9 mouse cellular contexts compared by ENCODE assay signal in the genomic region with DNA sequence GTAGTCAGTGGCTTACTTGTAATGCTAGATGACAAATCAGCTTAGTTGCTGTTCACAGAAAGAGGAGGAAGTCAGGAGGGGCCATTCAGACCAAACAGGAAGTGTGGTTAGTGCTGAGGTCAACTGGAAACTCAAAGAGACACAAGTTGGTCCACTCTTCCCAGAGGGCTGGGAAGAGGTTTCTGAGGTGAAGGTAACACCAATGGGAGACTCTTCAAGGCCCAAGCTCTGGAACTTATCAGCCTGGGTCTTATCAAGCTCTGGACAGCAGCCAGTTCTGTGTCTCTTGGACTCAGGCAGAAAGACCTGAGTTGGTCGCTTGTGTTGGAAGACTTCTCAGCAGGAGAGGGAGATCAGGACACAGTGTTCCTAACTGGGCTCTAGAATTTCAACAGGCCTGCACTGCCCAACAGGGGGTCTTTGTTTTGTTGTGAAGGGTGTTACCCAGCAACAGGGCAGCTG. TPM values are rescaled to one million over a fixed set of nuclear protein-coding genes. Genes with fewer than 3 reads are reported as not detected.
A peak's percentile ranks its signal among the peaks of the same experiment; 100 is the strongest.
DNase-seq lines count a peak whose midpoint lies in the region; ATAC-seq and TF ChIP-seq lines count a peak whose summit lies in the region.
"Had no signal": no experiment of that assay in that cellular context is flagged by ENCODE, and none has a peak within 500 bp of the region (broad histone marks: within the 10 kb centered on the region; RNA-seq: fewer than 3 reads in every experiment).

No protein-coding gene starts in this region.

- H3K4me3 ChIP-seq in kidney, embryonic 16.5 days (ENCODE audit: low read length) = no peak overlapping the region
- no peak overlapping the region for H3K4me3 ChIP-seq in MEL (ENCODE audit: control insufficient read depth in 1 of 2, insufficient read depth in 1 of 2, low read depth in 2 of 2, low read length in 2 of 2)
- H3K4me3 ChIP-seq in midbrain, embryonic 13.5 days (replicated peaks) = no peak overlapping the region

- no peaks in the 10 kb centered on the region for H3K9me3 ChIP-seq in kidney, embryonic 16.5 days (ENCODE audit: low read length)
- no peaks in the 10 kb centered on the region for H3K9me3 ChIP-seq in MEL (replicated peaks; ENCODE audit: insufficient read depth, low read length)
- H3K9me3 ChIP-seq in midbrain, embryonic 13.5 days = no peaks in the 10 kb centered on the region

- no peaks in the 10 kb centered on the region for H3K36me3 ChIP-seq in kidney, embryonic 16.5 days (ENCODE audit: insufficient read depth, low read length)
- H3K36me3 ChIP-seq in MEL (ENCODE audit: control insufficient read depth in 1 of 2, insufficient read depth in 2 of 2, low read length in 2 of 2) = peaks cover 0 to 12% of the 10 kb centered on the region in 2 experiments; a peak in 2 of 4 replicates
- 0 out of 2 replicates have a peak, but pooled peaks cover 8% of the 10 kb centered on the region for H3K36me3 ChIP-seq in midbrain, embryonic 13.5 days

- H3K4me1 ChIP-seq in kidney, embryonic 16.5 days (ENCODE audit: insufficient read depth, low read length) = no peaks in the 10 kb centered on the region
- peaks cover 6 to 15% of the 10 kb centered on the region in 2 experiments for H3K4me1 ChIP-seq in MEL (ENCODE audit: control insufficient read depth in 1 of 2, insufficient read depth in 2 of 2, low read length in 2 of 2)
- no peaks in the 10 kb centered on the region for H3K4me1 ChIP-seq in midbrain, embryonic 13.5 days (replicated peaks)

- peak; percentile 22 for DNase-seq in kidney, adult 18-20 months
- DNase-seq in MEL (ENCODE audit: low read depth, low spot score) = peak; percentile 71
- DNase-seq in heart, postnatal 10 days = peak; percentile 16 to 30
- no peak for DNase-seq in retina, postnatal 1 day
- no peak for DNase-seq in layer of hippocampus, adult 9-10 months (ENCODE audit: low spot score)

- no peak overlapping the region for H3K27ac ChIP-seq in kidney, embryonic 16.5 days (ENCODE audit: low read length)
- H3K27ac ChIP-seq in MEL (ENCODE audit: control insufficient read depth, low read depth, low read length) = no peak overlapping the region
- H3K27ac ChIP-seq in midbrain, embryonic 13.5 days = no peak overlapping the region
- H3K27ac ChIP-seq: hindbrain, embryonic 14.5 days had no signal

- intact Hi-C loops in heart, postnatal 10 days (cut with DNase I) = loop anchor here (2.0 kb wide), 1 partner anchor 58 kb away; no protein-coding TSS in a partner anchor

- TF ChIP-seq POLR2A in MEL (IDR thresholded peaks at IDR 0.05; ENCODE audit: control insufficient read depth in 1 of 2, insufficient read depth in 1 of 2, low read depth in 1 of 2, low read length in 2 of 2, poor library complexity in 1 of 2) = no peak

- WGBS in kidney, embryonic 16.5 days = 65% methylated on average over 1 of the region's 1 CpGs
- 41% methylated on average over 1 of the region's 1 CpGs for WGBS in midbrain, embryonic 13.5 days

- H3K79me2 ChIP-seq in MEL (ENCODE audit: control insufficient read depth, insufficient read depth, low read length, poor library complexity) = no peaks in the 10 kb centered on the region

- peak; percentile 41 to 71; a peak in 3 of 4 replicates for TF ChIP-seq EP300 in MEL (IDR thresholded peaks at IDR 0.05; ENCODE audit: low read depth in 1 of 2, low read length in 2 of 2)

- TF ChIP-seq RAD21 in MEL (IDR thresholded peaks at IDR 0.05; ENCODE audit: low read depth, low read length) = no peak

- H3K4me2 ChIP-seq in kidney, embryonic 16.5 days (replicated peaks; ENCODE audit: low read depth, low read length) = no peak overlapping the region
- no peak overlapping the region for H3K4me2 ChIP-seq in midbrain, embryonic 13.5 days (replicated peaks)
- H3K4me2 ChIP-seq: hindbrain, embryonic 14.5 days had no signal

- H3K27me3 ChIP-seq in kidney, embryonic 16.5 days (ENCODE audit: insufficient read depth, low read length) = no peaks in the 10 kb centered on the region
- H3K27me3 ChIP-seq in MEL (ENCODE audit: control insufficient read depth in 1 of 2, insufficient read depth in 2 of 2, low read length in 2 of 2) = no peaks in the 10 kb centered on the region
- no peaks in the 10 kb centered on the region for H3K27me3 ChIP-seq in midbrain, embryonic 13.5 days

- TF ChIP-seq CTCF in MEL (IDR thresholded peaks at IDR 0.05 in 2 of 3, conservative IDR thresholded peaks at IDR 0.05 in 1 of 3; ENCODE audit: control insufficient read depth in 1 of 3, insufficient read depth in 1 of 3, low read depth in 2 of 3, low read length in 3 of 3, poor library complexity in 1 of 3, severe bottlenecking in 1 of 3) = no peak

- no peak overlapping the region for H3K9ac ChIP-seq in kidney, embryonic 16.5 days (replicated peaks; ENCODE audit: low read length)
- H3K9ac ChIP-seq in MEL (ENCODE audit: control insufficient read depth, low read depth, low read length, poor library complexity, severe bottlenecking) = no peak overlapping the region
- no peak overlapping the region for H3K9ac ChIP-seq in midbrain, embryonic 13.5 days (replicated peaks)
- H3K9ac ChIP-seq: hindbrain, embryonic 14.5 days had no signal

- no peak for ATAC-seq in kidney, embryonic 16.5 days (ENCODE audit: low FRiP score, low TSS enrichment)
- ATAC-seq in megakaryocyte-erythroid progenitor cell, adult 5-6 weeks (replicated peaks; ENCODE audit: low FRiP score, low TSS enrichment, poor library complexity, severe bottlenecking) = peak; percentile 72
- no peak for ATAC-seq in midbrain, embryonic 13.5 days

TF ChIP-seq in MEL, 35 proteins besides CTCF, POLR2A, EP300 and RAD21:
- peak; percentile 92 for TF ChIP-seq GATA1 (IDR thresholded peaks at IDR 0.05; ENCODE audit: low read depth, low read length)
- no peak for TF ChIP-seq MAFK (IDR thresholded peaks at IDR 0.05; ENCODE audit: borderline replicate concordance, low read depth, low read length)
- TF ChIP-seq SIN3A (IDR thresholded peaks at IDR 0.05; ENCODE audit: low read length) = no peak; the same call in 1 of the 2 replicates
- no peak for TF ChIP-seq MEF2A (IDR thresholded peaks at IDR 0.05; ENCODE audit: extremely low read depth, insufficient replicate concordance, low read depth, low read length, poor library complexity, severe bottlenecking)
- TF ChIP-seq RCOR1 (IDR thresholded peaks at IDR 0.05; ENCODE audit: low read depth, low read length) = peak; percentile 58
- no peak for TF ChIP-seq GABPA (IDR thresholded peaks at IDR 0.05; ENCODE audit: low read depth, low read length)
- TF ChIP-seq TAL1 (IDR thresholded peaks at IDR 0.05; ENCODE audit: low read length) = no peak
- no peak for TF ChIP-seq NRF1 (IDR thresholded peaks at IDR 0.05; ENCODE audit: insufficient read depth, low read depth, low read length, poor library complexity, severe bottlenecking)
- TF ChIP-seq BHLHE40 (IDR thresholded peaks at IDR 0.05; ENCODE audit: borderline replicate concordance, low read depth, low read length) = no peak
- 0 out of 2 replicates have a peak, but pooled peaks have one; percentile 25 for TF ChIP-seq HCFC1 (IDR thresholded peaks at IDR 0.05; ENCODE audit: low read depth, low read length)

RNA-seq across cellular contexts. Expression of gene Txndc2, which starts 32.8 kb away (rescaled TPM):
- 0.09 TPM in 1 of 2 replicates, not detected in the other for polyA plus RNA-seq in kidney, embryonic 16.5 days (2015; fragmentation: Nextera tagmentation; extraction: Ambion mirVana)
- not detected in 2 replicates for total RNA-seq in MEL (2012; rRNA removed)
- not detected for polyA plus RNA-seq in MEL (2012; ENCODE audit: insufficient read depth in 1 of 2, insufficient read length in 2 of 2, low read depth in 1 of 2, low replicate concordance in 2 of 2, missing spikeins in 1 of 2)
- total RNA-seq in heart, postnatal 10 days (2021) = under 1 TPM; 0.15 to 0.19 TPM
- total RNA-seq in megakaryocyte-erythroid progenitor cell, adult 5-6 weeks (2014; fragmentation: Nextera tagmentation) = not detected in 2 replicates
- not detected in 2 replicates for total RNA-seq in megakaryocyte-erythroid progenitor cell, adult 5-6 weeks (2017)
- 0.26 TPM in 1 of 2 replicates, not detected in the other for polyA plus RNA-seq in midbrain, embryonic 13.5 days (2015; fragmentation: Nextera tagmentation; extraction: Ambion mirVana)

Comparison
In these comparisons a context has a peak if more than half of its experiments do, and no peak if none do; other contexts are left out.
1. DNase-seq: peak in kidney, adult 18-20 months (single experiment), MEL (single experiment) and heart, postnatal 10 days (2 of 2); none in retina, postnatal 1 day (single experiment) and layer of hippocampus, adult 9-10 months (single experiment).